Comparison of ENCODE assay signal across 12 mouse cellular contexts in genomic region chr4:87422588-87422987, GRCm38 (mm10).
DNase-seq lines count a peak whose midpoint lies in the region; ATAC-seq lines count a peak whose summit lies in the region.
"Had no signal": no experiment of that assay in that cellular context is flagged by ENCODE, and none has a peak within 500 bp of the region (broad histone marks: within the 10 kb centered on the region; RNA-seq: fewer than 3 reads in every experiment).

No protein-coding gene starts in this region.

- no peak overlapping the region for H3K27ac ChIP-seq in kidney, embryonic 16.5 days (ENCODE audit: low read length)
- H3K27ac ChIP-seq in forebrain, embryonic 16.5 days (ENCODE audit: low read length), result no peak overlapping the region
- H3K27ac ChIP-seq in midbrain, embryonic 14.5 days (replicated peaks; ENCODE audit: low read depth, low read length), result no peak overlapping the region
- H3K27ac ChIP-seq in liver, embryonic 12.5 days, result no peak overlapping the region
- H3K27ac ChIP-seq: embryonic facial prominence, embryonic 12.5 days; limb, embryonic 15.5 days had no signal

- whole genome bisulfite sequencing in kidney, embryonic 16.5 days, result 37% methylated on average over 6 of the region's 6 CpGs
- 16% methylated on average over 6 of the region's 6 CpGs for WGBS in forebrain, embryonic 16.5 days
- 12% methylated on average over 6 of the region's 6 CpGs for WGBS in midbrain, embryonic 14.5 days
- 68% methylated on average over 6 of the region's 6 CpGs for WGBS in liver, embryonic 12.5 days (ENCODE audit: insufficient replicate concordance)

- H3K4me2 ChIP-seq in kidney, embryonic 16.5 days (replicated peaks; ENCODE audit: low read depth, low read length), result no peak overlapping the region
- no peak overlapping the region for H3K4me2 ChIP-seq in forebrain, embryonic 16.5 days (ENCODE audit: low read length)
- no peak overlapping the region for H3K4me2 ChIP-seq in midbrain, embryonic 14.5 days (ENCODE audit: low read length)
- no peak overlapping the region for H3K4me2 ChIP-seq in liver, embryonic 12.5 days
- H3K4me2 ChIP-seq: embryonic facial prominence, embryonic 12.5 days; limb, embryonic 15.5 days had no signal

- 0 out of 2 replicates have a peak, but pooled peaks cover 5% of the 10 kb centered on the region for H3K4me1 ChIP-seq in kidney, embryonic 16.5 days (ENCODE audit: insufficient read depth, low read length)
- H3K4me1 ChIP-seq in forebrain, embryonic 16.5 days (replicated peaks; ENCODE audit: control insufficient read depth, insufficient read depth, low read length), result peaks cover 3% of the 10 kb centered on the region
- H3K4me1 ChIP-seq in midbrain, embryonic 14.5 days (ENCODE audit: control insufficient read depth, insufficient read depth, low read length), result no peaks in the 10 kb centered on the region
- no peaks in the 10 kb centered on the region for H3K4me1 ChIP-seq in liver, embryonic 12.5 days
- H3K4me1 ChIP-seq: embryonic facial prominence, embryonic 12.5 days had no signal

- H3K27me3 ChIP-seq in kidney, embryonic 16.5 days (ENCODE audit: insufficient read depth, low read length), result no peaks in the 10 kb centered on the region
- no peaks in the 10 kb centered on the region for H3K27me3 ChIP-seq in forebrain, embryonic 16.5 days (replicated peaks; ENCODE audit: control insufficient read depth, insufficient read depth, low read length)
- H3K27me3 ChIP-seq in midbrain, embryonic 14.5 days (ENCODE audit: control insufficient read depth, insufficient read depth, low read length), result no peaks in the 10 kb centered on the region
- no peaks in the 10 kb centered on the region for H3K27me3 ChIP-seq in liver, embryonic 12.5 days (replicated peaks)
- H3K27me3 ChIP-seq: embryonic facial prominence, embryonic 12.5 days had no signal

- H3K36me3 ChIP-seq in kidney, embryonic 16.5 days (ENCODE audit: insufficient read depth, low read length), result no peaks in the 10 kb centered on the region
- no peaks in the 10 kb centered on the region for H3K36me3 ChIP-seq in forebrain, embryonic 16.5 days (ENCODE audit: control insufficient read depth, insufficient read depth)
- no peaks in the 10 kb centered on the region for H3K36me3 ChIP-seq in midbrain, embryonic 14.5 days (ENCODE audit: control insufficient read depth, insufficient read depth, low read length)
- H3K36me3 ChIP-seq in liver, embryonic 12.5 days, result no peaks in the 10 kb centered on the region
- H3K36me3 ChIP-seq: embryonic facial prominence, embryonic 12.5 days; limb, embryonic 15.5 days had no signal

- no peak overlapping the region for H3K4me3 ChIP-seq in kidney, embryonic 16.5 days (ENCODE audit: low read length)
- H3K4me3 ChIP-seq in forebrain, embryonic 16.5 days (replicated peaks; ENCODE audit: low read length), result no peak overlapping the region
- no peak overlapping the region for H3K4me3 ChIP-seq in midbrain, embryonic 14.5 days (replicated peaks; ENCODE audit: low read depth, low read length)
- H3K4me3 ChIP-seq in liver, embryonic 12.5 days, result no peak overlapping the region
- H3K4me3 ChIP-seq: embryonic facial prominence, embryonic 12.5 days; limb, embryonic 15.5 days had no signal

- no peaks in the 10 kb centered on the region for H3K9me3 ChIP-seq in kidney, embryonic 16.5 days (ENCODE audit: low read length)
- no peaks in the 10 kb centered on the region for H3K9me3 ChIP-seq in forebrain, embryonic 16.5 days (ENCODE audit: control insufficient read depth, low read length)
- H3K9me3 ChIP-seq in midbrain, embryonic 14.5 days (ENCODE audit: control insufficient read depth, low read length), result no peaks in the 10 kb centered on the region
- H3K9me3 ChIP-seq in liver, embryonic 12.5 days (replicated peaks), result no peaks in the 10 kb centered on the region
- H3K9me3 ChIP-seq: embryonic facial prominence, embryonic 12.5 days; limb, embryonic 15.5 days had no signal

- DNase-seq in kidney, adult 18-20 months, result no peak
- peak; percentile 53 to 62 for DNase-seq in cerebellum, postnatal 14 days
- DNase-seq in midbrain, embryonic 14.5 days, result peak; percentile 54
- no peak for DNase-seq in lung, postnatal 14 days
- DNase-seq: right cerebral cortex, postnatal 14 days; thymus, postnatal 4 days had no signal

- H3K9ac ChIP-seq in kidney, embryonic 16.5 days (replicated peaks; ENCODE audit: low read length), result no peak overlapping the region
- no peak overlapping the region for H3K9ac ChIP-seq in forebrain, embryonic 16.5 days (replicated peaks; ENCODE audit: low read depth, low read length)
- no peak overlapping the region for H3K9ac ChIP-seq in midbrain, embryonic 14.5 days (replicated peaks; ENCODE audit: low read length)
- H3K9ac ChIP-seq in liver, embryonic 12.5 days, result no peak overlapping the region
- H3K9ac ChIP-seq: embryonic facial prominence, embryonic 12.5 days; limb, embryonic 15.5 days had no signal

- peak; percentile 71; the same call in 1 of the 2 replicates for ATAC-seq in kidney, embryonic 16.5 days (ENCODE audit: low FRiP score, low TSS enrichment)
- peak; percentile 72 for ATAC-seq in forebrain, embryonic 16.5 days
- no peak for ATAC-seq in midbrain, embryonic 14.5 days (ENCODE audit: low FRiP score, low TSS enrichment)
- ATAC-seq in liver, embryonic 12.5 days, result no peak
- ATAC-seq: lung, postnatal 0 days had no signal

Comparison
In these comparisons a context has a peak if more than half of its experiments do, and no peak if none do; other contexts are left out.
1. ATAC-seq: peak in kidney, embryonic 16.5 days (single experiment) and forebrain, embryonic 16.5 days (single experiment); none in midbrain, embryonic 14.5 days (single experiment) and liver, embryonic 12.5 days (single experiment).
2. DNase-seq: peak in cerebellum, postnatal 14 days (2 of 2) and midbrain, embryonic 14.5 days (single experiment); none in kidney, adult 18-20 months (single experiment) and lung, postnatal 14 days (single experiment).